Mouse (Mus musculus) kidney, adult 2 months (tissue): ENCODE results near the gene C1qtnf12.

ENCODE experiments used
- CTCF ChIP-seq: fragments of 200-500 bp; conservative IDR thresholded peaks from 2 replicates; pipeline ENCODE4 v1.5.1; 2011; ENCODE audit warnings: low read depth, mild to moderate bottlenecking, control low read depth, low read length, moderate library complexity, mixed read lengths; ENCODE audit not compliant: insufficient read depth, insufficient read length
- POLR2A ChIP-seq: fragments of 200-500 bp; IDR thresholded peaks from one replicate; pipeline ENCODE4 v1.6.1; 2011; ENCODE audit warnings: low read depth, low read length, control low read depth

- TF ChIP-seq CTCF: no peak
- TF ChIP-seq POLR2A: no peak
Observed at GRCm38 (mm10) chr4:155970286-155970685, 8.2 kb downstream of the C1qtnf12 start.
